Mouse (Mus musculus): ENCODE measurements around the gene Ogfod2. TPM values are rescaled to one million over a fixed set of nuclear protein-coding genes. Genes with fewer than 3 reads are reported as not detected.

The Ogfod2 gene
- polyA plus RNA-seq, 1 experiment, result 35.5 TPM

DNA sequence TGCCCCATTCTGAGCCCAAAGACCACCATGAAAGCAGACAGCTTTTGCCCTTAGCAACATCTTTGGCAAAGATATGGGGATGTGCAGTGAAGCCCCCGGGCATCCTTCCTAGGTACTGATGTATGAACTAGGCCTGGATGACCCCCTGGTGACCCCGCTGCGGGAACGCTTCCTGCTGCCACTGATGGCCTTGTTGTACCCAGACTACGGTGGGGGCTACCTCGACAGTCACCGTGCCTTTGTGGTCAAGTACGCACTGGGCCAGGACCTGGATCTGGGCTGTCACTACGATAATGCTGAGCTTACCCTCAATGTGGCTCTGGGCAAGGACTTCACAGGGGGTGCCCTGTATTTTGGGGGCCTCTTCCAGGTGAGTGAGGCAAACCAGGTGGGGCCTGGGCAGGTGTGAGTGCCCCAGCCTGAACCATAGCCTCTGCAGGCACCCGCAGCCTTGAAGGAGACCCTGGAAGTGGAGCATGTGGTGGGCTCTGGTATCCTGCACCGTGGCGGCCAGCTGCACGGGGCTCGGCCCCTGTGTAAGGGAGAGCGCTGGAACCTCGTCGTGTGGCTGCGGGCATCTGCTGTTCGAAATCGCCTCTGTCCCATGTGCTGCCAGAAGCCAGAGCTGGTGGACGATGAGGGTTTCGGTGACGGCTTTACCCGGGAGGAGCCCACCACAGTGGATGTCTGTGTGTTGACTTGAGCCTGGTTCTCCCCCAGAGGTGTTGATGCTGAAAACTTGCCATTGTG, 2.4 kb downstream of the Ogfod2 start:
- Histone ChIP-seq H3K27ac (ENCODE audit: insufficient read depth, low read length) (no peak overlapping the region), H3K36me3 (ENCODE audit: control insufficient read depth, insufficient read depth, low read length) (peaks cover 13% of the 10 kb centered on the region), H3K27me3 (ENCODE audit: control insufficient read depth, insufficient read depth, low read length) (no peaks in the 10 kb centered on the region), H3K4me3 (ENCODE audit: extremely low read depth, insufficient read depth, insufficient read length) (no peak overlapping the region), H3K4me1 (ENCODE audit: control insufficient read depth, insufficient read depth, insufficient read length) (peaks cover 18% of the 10 kb centered on the region; the same call in 1 of the 2 replicates)
- WGBS, result 95% methylated on average over 24 of the region's 24 CpGs
- no peak for DNase-seq (ENCODE audit: low read depth in 1 of 2, low spot score in 2 of 2)
- no peak for TF ChIP-seq POLR2A (IDR thresholded peaks at IDR 0.05; ENCODE audit: low read depth, low read length)
- no peak for TF ChIP-seq CTCF (IDR thresholded peaks at IDR 0.05; ENCODE audit: extremely low read depth, insufficient read depth, insufficient read length, insufficient replicate concordance)

DNA sequence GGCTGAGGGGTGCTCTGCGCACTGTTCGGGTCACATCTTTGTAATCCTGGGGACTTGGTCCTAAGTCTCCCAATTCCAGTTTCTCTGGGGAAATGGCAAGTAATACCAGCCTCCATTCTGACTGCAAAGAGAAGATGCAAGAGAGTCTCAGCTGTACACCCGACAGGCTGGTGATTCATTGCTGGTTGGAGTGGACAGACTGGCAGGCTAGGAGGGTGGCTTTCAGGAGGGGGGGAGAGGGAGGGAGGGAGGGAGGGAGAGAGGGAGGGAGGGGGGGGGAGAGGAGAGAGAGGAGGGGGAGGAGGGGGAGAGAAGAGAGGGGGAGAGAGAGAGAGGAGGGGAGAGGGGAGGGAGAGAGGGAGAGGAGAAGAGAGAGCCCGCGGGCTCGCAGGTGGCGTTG, 3.4 kb downstream of the Ogfod2 start:
- no peak for DNase-seq (ENCODE audit: low read depth in 1 of 2, low spot score in 2 of 2)
- Histone ChIP-seq H3K4me3 (ENCODE audit: extremely low read depth, insufficient read depth, insufficient read length) (peak overlapping the region; percentile 88; the same call in 1 of the 2 replicates), H3K36me3 (ENCODE audit: control insufficient read depth, insufficient read depth, low read length) (peaks cover 13% of the 10 kb centered on the region), H3K27ac (ENCODE audit: insufficient read depth, low read length) (peak overlapping the region; percentile 54; the same call in 1 of the 2 replicates), H3K27me3 (ENCODE audit: control insufficient read depth, insufficient read depth, low read length) (no peaks in the 10 kb centered on the region), H3K4me1 (ENCODE audit: control insufficient read depth, insufficient read depth, insufficient read length) (peaks cover 23% of the 10 kb centered on the region; the same call in 1 of the 2 replicates)
- 30% methylated on average over 7 of the region's 7 CpGs for WGBS
- no peak for TF ChIP-seq POLR2A (IDR thresholded peaks at IDR 0.05; ENCODE audit: low read depth, low read length)
- no peak for TF ChIP-seq CTCF (IDR thresholded peaks at IDR 0.05; ENCODE audit: extremely low read depth, insufficient read depth, insufficient read length, insufficient replicate concordance)

DNA sequence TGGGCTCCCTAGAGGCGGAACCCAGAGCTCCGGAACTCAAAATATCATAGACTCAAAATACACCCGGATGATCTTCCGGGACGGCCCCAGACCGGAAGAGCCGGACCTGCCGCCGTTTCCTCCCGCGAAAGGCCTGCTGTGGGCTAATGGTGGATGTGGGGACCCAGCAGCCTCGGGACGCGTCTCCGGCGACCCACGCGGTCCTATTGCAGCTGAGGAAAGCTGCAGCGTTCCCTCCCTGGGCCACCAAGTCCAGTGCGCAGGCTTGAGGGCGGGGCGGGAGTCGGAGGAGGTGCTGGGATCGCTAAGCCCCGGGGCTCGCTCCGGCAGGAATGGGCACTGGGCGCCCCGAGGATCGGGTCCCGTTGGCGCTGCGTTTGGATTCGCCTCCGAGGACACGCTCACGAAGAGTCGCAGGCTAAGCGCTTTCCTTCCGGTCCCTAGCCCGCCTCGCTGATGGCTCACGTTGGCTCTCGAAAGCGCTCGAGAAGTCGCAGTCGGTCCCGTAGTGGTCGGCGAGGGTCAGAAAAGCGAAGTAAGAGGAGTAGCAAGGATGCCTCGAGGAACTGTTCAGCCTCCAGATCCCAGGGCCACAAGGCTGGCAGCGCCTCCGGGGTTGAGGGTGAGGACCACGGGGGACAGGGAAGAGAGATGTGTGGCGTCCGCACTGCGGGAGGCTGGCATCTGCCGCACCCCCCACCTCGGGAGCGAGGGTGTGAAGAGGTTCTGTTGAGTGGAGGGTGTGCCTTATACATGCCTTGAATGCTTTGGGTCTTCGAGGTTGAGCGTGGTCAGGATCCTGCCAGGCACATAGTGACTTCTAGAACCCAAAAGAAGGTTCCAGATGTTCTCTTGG, 4.1 kb downstream of the Ogfod2 start, which contains the start of gene Arl6ip4:
TSS of gene Arl6ip4 (plus strand) at position 100 of the 856 bp plus-strand sequence.
- Histone ChIP-seq H3K27ac (ENCODE audit: insufficient read depth, low read length) (peak within 1 kb of the TSS; percentile 54), H3K27me3 (ENCODE audit: control insufficient read depth, insufficient read depth, low read length) (no peaks in the 10 kb centered on the region), H3K4me3 (ENCODE audit: extremely low read depth, insufficient read depth, insufficient read length) (peak within 1 kb of the TSS; percentile 88), H3K36me3 (ENCODE audit: control insufficient read depth, insufficient read depth, low read length) (peaks cover 14% of the 10 kb centered on the region), H3K4me1 (ENCODE audit: control insufficient read depth, insufficient read depth, insufficient read length) (peaks cover 21% of the 10 kb centered on the region)
- TF ChIP-seq CTCF (IDR thresholded peaks at IDR 0.05; ENCODE audit: extremely low read depth, insufficient read depth, insufficient read length, insufficient replicate concordance), result no peak
- peak; percentile 41; the same call in 1 of the 2 replicates for TF ChIP-seq POLR2A (IDR thresholded peaks at IDR 0.05; ENCODE audit: low read depth, low read length)
- WGBS, result 1% methylated on average over 64 of the region's 64 CpGs
- DNase-seq (ENCODE audit: low read depth in 1 of 2, low spot score in 2 of 2), result peak; percentile 57 to 61

DNA sequence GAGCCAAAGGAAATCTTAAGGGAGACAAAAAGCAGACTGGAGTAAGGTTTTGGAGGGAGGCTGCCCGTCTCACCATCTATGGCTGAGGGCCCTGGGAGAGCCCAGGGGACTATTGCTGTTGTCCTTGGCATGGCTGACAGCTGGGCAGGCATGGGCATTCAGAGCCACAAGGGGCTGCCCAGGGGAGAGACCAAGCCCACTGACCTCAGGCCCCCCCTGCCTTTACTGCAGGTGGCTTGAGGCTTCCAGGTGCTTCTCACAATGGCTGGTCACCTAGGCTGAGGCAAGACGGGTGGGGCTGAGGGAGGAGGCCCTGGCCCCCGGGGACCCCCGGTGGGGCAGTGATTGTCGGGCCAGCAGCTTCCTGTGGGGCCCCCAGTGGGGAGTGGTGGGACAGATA, 7.1 kb downstream of the Ogfod2 start:
- Histone ChIP-seq H3K4me3 (ENCODE audit: extremely low read depth, insufficient read depth, insufficient read length) (no peak overlapping the region), H3K4me1 (ENCODE audit: control insufficient read depth, insufficient read depth, insufficient read length) (peaks cover 13% of the 10 kb centered on the region), H3K27me3 (ENCODE audit: control insufficient read depth, insufficient read depth, low read length) (no peaks in the 10 kb centered on the region), H3K36me3 (ENCODE audit: control insufficient read depth, insufficient read depth, low read length) (peaks cover 23% of the 10 kb centered on the region), H3K27ac (ENCODE audit: insufficient read depth, low read length) (no peak overlapping the region)
- TF ChIP-seq POLR2A (IDR thresholded peaks at IDR 0.05; ENCODE audit: low read depth, low read length) (no peak), CTCF (IDR thresholded peaks at IDR 0.05; ENCODE audit: extremely low read depth, insufficient read depth, insufficient read length, insufficient replicate concordance) (no peak)
- 39% methylated on average over 5 of the region's 5 CpGs for WGBS
- no peak for DNase-seq (ENCODE audit: low read depth in 1 of 2, low spot score in 2 of 2)

DNA sequence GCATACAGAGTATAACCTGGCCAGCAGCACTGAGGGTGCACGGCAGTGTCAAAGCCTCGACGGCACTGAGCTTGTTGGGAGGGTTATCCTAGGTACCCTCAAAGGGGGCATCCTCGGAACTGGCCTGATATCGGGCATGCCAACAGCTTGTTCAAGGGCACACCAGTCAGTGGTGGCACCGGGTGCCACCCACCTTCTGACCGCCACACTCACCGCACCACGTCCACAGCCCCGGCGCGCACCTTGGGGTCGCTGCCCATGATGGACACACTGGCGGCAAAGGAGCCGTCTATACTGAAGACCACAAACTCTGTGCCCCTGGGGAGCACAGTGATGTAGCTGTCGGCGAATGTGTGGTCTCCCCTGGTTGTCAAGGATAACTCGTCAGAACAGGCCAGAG, 10.3 kb downstream of the Ogfod2 start:
- Histone ChIP-seq H3K4me1 (ENCODE audit: control insufficient read depth, insufficient read depth, insufficient read length) (peaks cover 7% of the 10 kb centered on the region), H3K4me3 (ENCODE audit: extremely low read depth, insufficient read depth, insufficient read length) (no peak overlapping the region), H3K36me3 (ENCODE audit: control insufficient read depth, insufficient read depth, low read length) (peaks cover 21% of the 10 kb centered on the region), H3K27me3 (ENCODE audit: control insufficient read depth, insufficient read depth, low read length) (no peaks in the 10 kb centered on the region), H3K27ac (ENCODE audit: insufficient read depth, low read length) (no peak overlapping the region)
- WGBS, result 94% methylated on average over 18 of the region's 18 CpGs
- no peak for DNase-seq (ENCODE audit: low read depth in 1 of 2, low spot score in 2 of 2)
- TF ChIP-seq POLR2A (IDR thresholded peaks at IDR 0.05; ENCODE audit: low read depth, low read length) (no peak), CTCF (IDR thresholded peaks at IDR 0.05; ENCODE audit: extremely low read depth, insufficient read depth, insufficient read length, insufficient replicate concordance) (no peak)

DNA sequence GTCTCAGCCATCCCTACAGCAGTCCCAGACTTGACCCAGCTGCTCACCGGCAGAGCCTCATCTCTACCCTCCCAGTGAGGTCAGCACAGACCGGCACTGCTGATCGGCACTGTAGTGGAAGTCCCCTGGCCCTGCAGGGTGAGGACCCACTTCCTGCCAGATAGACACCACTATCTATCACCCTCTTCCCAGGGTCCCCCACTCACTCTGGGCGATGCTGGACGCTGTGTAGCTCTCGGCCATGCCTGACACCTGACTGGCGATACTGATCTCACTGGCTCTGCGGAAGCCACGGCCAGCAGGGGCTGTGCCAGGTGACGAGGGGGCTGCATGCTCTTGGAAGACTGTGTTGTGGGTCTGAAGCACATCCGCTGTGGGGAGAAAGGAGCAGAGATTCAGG, 13.0 kb downstream of the Ogfod2 start:
- H3K4me1 ChIP-seq (ENCODE audit: control insufficient read depth, insufficient read depth, insufficient read length), result no peaks in the 10 kb centered on the region; the same call in 1 of the 2 replicates
- no peak for DNase-seq (ENCODE audit: low read depth in 1 of 2, low spot score in 2 of 2)
- H3K4me3 ChIP-seq (ENCODE audit: extremely low read depth, insufficient read depth, insufficient read length), result no peak overlapping the region
- no peaks in the 10 kb centered on the region for H3K27me3 ChIP-seq (ENCODE audit: control insufficient read depth, insufficient read depth, low read length)
- WGBS, result 93% methylated on average over 11 of the region's 11 CpGs
- TF ChIP-seq POLR2A (IDR thresholded peaks at IDR 0.05; ENCODE audit: low read depth, low read length) (no peak), CTCF (IDR thresholded peaks at IDR 0.05; ENCODE audit: extremely low read depth, insufficient read depth, insufficient read length, insufficient replicate concordance) (no peak)
- peaks cover 15% of the 10 kb centered on the region for H3K36me3 ChIP-seq (ENCODE audit: control insufficient read depth, insufficient read depth, low read length)
- no peak overlapping the region for H3K27ac ChIP-seq (ENCODE audit: insufficient read depth, low read length)

Data from spleen, adult 2 months (tissue).